Mouse (Mus musculus) B cell, adult 62 days (primary cell): ENCODE measurements around the gene Scin. TPM values are rescaled to one million over a fixed set of nuclear protein-coding genes. Genes with fewer than 3 reads are reported as not detected.

Experiments
- total RNA-seq: library from RNA; stranded (reverse); gene quantifications from 4 replicates; pipeline ENCODE4 v1.2.4, GENCODE M21; 2023

The Scin gene
- 0.25 to 0.49 TPM in 2 of 4 replicates, not detected in the others for total RNA-seq

DNA sequence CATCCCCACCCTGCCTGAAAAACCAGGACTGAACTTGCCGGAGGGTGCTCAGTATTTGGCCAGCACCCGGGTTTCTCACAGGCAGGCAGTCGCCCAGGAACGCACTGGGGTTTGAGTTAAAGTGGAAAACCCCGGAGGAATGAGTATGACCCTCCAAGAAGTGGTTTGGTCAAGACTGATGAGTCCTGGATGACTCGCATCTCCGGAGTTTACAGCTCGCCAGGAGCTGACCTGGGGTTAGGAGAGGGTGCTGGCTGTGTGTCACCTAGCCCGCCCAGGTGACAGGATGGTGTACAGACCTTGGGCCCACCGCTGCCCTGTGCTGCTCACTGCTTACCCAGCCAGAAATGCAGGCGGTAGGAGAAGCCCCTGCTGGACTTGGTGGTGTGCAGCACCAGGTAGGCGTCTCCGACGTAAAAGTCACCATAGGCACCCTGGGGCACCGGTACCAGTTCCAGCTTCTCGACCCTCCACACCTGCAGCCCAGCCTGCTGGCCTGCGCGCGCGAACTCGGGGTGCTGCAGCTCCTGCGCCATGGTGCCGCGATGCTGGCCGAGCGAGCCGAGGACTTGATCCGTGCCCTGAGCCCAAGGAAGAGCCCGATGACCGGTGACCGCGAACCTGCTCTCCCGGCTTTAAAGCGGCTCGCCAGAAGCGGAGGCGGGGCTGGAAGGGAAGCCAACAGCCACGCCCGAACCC lies at the start of gene Scin:
TSS of gene Scin (minus strand) at position 656 of the 699 bp plus-strand sequence.

GRCm38 (mm10) chr12:40037876-40038463 lies 96.1 kb downstream of the Scin start, which contains the start of gene Arl4a:
TSS of gene Arl4a (minus strand) at chr12:40038025.

Other genes with a start within 250 kb of the Scin start
- 50.0 to 56.6 TPM (median 55.0 TPM) in 4 replicates for gene Arl4a, start 96.2 kb downstream of the Scin start, total RNA-seq
- 1.3 to 2.0 TPM (median 1.6 TPM) in 4 replicates for gene Lsmem1, start 65.3 kb upstream of the Scin start, total RNA-seq
- 514 to 611 TPM (median 562 TPM) in 4 replicates for gene Ifrd1, start 114.3 kb upstream of the Scin start, total RNA-seq